Mouse (Mus musculus): ENCODE measurements around the gene Ccdc24. TPM values are rescaled to one million over a fixed set of nuclear protein-coding genes. Genes with fewer than 3 reads are reported as not detected.

The Ccdc24 gene
- polyA plus RNA-seq, 1 experiment from 2014 or later: 3.6 TPM

DNA sequence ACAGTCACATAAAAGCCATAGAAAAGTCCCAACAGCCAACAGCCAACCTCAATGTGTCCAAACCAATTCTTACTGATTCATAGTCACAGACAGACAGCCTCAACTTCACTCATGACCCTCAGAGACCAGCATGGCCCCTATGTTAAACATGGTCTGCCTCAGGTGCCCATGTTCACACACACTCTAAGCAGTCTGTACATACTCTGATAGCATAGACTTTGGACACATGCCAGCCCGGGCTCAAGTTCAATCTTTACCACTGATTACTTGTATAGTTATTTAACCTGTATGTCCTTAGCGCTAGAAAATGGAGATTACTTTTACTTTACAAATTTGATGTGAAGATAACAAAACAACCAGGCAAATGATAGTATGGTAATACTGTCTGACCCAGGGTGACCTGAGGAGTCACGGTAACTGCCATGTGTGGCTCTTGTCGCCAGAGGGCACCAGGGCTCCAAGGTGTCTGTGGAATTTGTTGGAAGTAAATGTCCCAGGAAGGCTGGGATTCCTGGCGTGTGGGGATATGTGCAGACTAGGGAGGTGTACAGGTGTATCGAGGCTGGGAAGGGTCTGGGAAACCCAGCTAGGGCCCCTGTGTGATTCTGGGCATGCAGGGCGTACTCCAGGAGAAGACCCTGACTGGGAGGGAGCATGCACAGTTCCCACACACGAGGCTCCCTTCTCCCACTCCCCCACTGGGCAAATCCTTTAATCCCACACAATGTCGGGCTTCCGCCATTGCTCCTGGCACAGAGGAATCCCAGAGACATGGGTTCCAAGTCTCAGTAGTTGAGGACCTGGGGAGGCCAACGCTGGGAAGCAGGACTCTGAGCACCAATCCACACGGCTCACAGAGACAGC lies 42.9 kb downstream of the Ccdc24 start:
- WGBS: 7% methylated on average over 12 of the region's 12 CpGs
- peak overlapping the region; percentile 22; the same call in 1 of the 2 replicates for H3K4me2 ChIP-seq (replicated peaks)
- H3K9me3 ChIP-seq (replicated peaks): no peaks in the 10 kb centered on the region
- no peaks in the 10 kb centered on the region for H3K27me3 ChIP-seq
- no peak overlapping the region for H3K9ac ChIP-seq
- H3K27ac ChIP-seq (replicated peaks): no peak overlapping the region
- H3K36me3 ChIP-seq: no peaks in the 10 kb centered on the region
- H3K4me3 ChIP-seq (replicated peaks): no peak overlapping the region
- H3K4me1 ChIP-seq: peaks cover 22% of the 10 kb centered on the region
- peak; percentile 31; the same call in 1 of the 2 replicates for ATAC-seq (ENCODE audit: insufficient number of reproducible peaks, low FRiP score, low TSS enrichment, low read depth)

- peaks cover 20% of the 10 kb centered on the region for H3K4me1 ChIP-seq
- H3K9me3 ChIP-seq (replicated peaks): no peaks in the 10 kb centered on the region
- no peak overlapping the region for H3K9ac ChIP-seq
- H3K4me3 ChIP-seq (replicated peaks): no peak overlapping the region
- H3K36me3 ChIP-seq: no peaks in the 10 kb centered on the region
- no peaks in the 10 kb centered on the region for H3K27me3 ChIP-seq
- WGBS: 65% methylated on average over 8 of the region's 8 CpGs
- H3K27ac ChIP-seq (replicated peaks): no peak overlapping the region
- no peak overlapping the region for H3K4me2 ChIP-seq (replicated peaks)
- no peak for ATAC-seq (ENCODE audit: insufficient number of reproducible peaks, low FRiP score, low TSS enrichment, low read depth)
These were observed 43.7 kb downstream of the Ccdc24 start for GRCm38 (mm10) chr4:117828572-117829145.

GRCm38 (mm10) chr4:117818032-117818431 lies 54.3 kb downstream of the Ccdc24 start:
- no peak for ATAC-seq (ENCODE audit: insufficient number of reproducible peaks, low FRiP score, low TSS enrichment, low read depth)
- Histone ChIP-seq H3K4me3 (replicated peaks) (no peak overlapping the region), H3K27me3 (no peaks in the 10 kb centered on the region), H3K4me2 (replicated peaks) (no peak overlapping the region), H3K9me3 (replicated peaks) (no peaks in the 10 kb centered on the region), H3K27ac (replicated peaks) (no peak overlapping the region), H3K4me1 (no peaks in the 10 kb centered on the region), H3K9ac (no peak overlapping the region), H3K36me3 (no peaks in the 10 kb centered on the region)
- 89% methylated on average over 10 of the region's 10 CpGs for WGBS

DNA sequence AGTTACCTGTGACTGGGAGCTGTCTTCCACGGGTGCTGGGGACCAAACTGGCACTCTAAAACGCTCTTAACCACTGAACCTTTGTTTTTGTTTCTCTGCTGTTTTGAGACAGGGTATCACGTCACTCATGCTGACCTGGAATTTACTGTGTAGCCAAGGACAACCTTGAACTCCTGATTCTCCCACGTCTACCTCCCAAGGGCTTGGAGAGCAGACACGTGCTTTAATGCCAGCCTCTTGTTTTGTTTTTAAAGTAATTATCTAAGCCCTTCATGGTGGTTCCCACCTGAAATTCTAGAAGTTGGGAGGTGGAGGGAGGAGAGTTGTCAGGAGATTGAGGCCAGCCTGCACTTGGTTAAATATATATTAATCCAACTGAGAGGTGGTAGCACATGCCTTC lies 55.6 kb downstream of the Ccdc24 start:
- Histone ChIP-seq H3K4me3 (replicated peaks) (no peak overlapping the region), H3K27ac (replicated peaks) (no peak overlapping the region), H3K36me3 (no peaks in the 10 kb centered on the region), H3K4me1 (no peaks in the 10 kb centered on the region), H3K9me3 (replicated peaks) (no peaks in the 10 kb centered on the region), H3K9ac (no peak overlapping the region), H3K4me2 (replicated peaks) (no peak overlapping the region), H3K27me3 (no peaks in the 10 kb centered on the region)
- ATAC-seq (ENCODE audit: insufficient number of reproducible peaks, low FRiP score, low TSS enrichment, low read depth): no peak
- 59% methylated on average over 5 of the region's 5 CpGs for WGBS

Other genes with a start within 250 kb of the Ccdc24 start
- 53.4 and 57.3 TPM in 2 replicates for gene Dmap1, start 190.3 kb downstream of the Ccdc24 start, polyA plus RNA-seq (2015; fragmentation: Nextera tagmentation; extraction: Ambion mirVana)
- gene Gm12845, start 148.1 kb downstream of the Ccdc24 start, polyA plus RNA-seq (2015; fragmentation: Nextera tagmentation; extraction: Ambion mirVana): not detected in 2 replicates
- not detected in 2 replicates for gene Klf17, start 106.9 kb downstream of the Ccdc24 start, polyA plus RNA-seq (2015; fragmentation: Nextera tagmentation; extraction: Ambion mirVana)
- 9.4 and 13.2 TPM in 2 replicates for gene Slc6a9, start 38.1 kb downstream of the Ccdc24 start, polyA plus RNA-seq (2015; fragmentation: Nextera tagmentation; extraction: Ambion mirVana)
- gene B4galt2, start 10.9 kb upstream of the Ccdc24 start, polyA plus RNA-seq (2015; fragmentation: Nextera tagmentation; extraction: Ambion mirVana): 31.1 and 32.0 TPM in 2 replicates
- 252 and 271 TPM in 2 replicates for gene Atp6v0b, start 14.8 kb upstream of the Ccdc24 start, polyA plus RNA-seq (2015; fragmentation: Nextera tagmentation; extraction: Ambion mirVana)
- 15.8 and 16.7 TPM in 2 replicates for gene Dph2, start 19.5 kb upstream of the Ccdc24 start, polyA plus RNA-seq (2015; fragmentation: Nextera tagmentation; extraction: Ambion mirVana)
- 46.1 and 49.6 TPM in 2 replicates for gene Ipo13, start 42.4 kb upstream of the Ccdc24 start, polyA plus RNA-seq (2015; fragmentation: Nextera tagmentation; extraction: Ambion mirVana)
- 2.1 and 4.3 TPM in 2 replicates for gene Artn, start 57.2 kb upstream of the Ccdc24 start, polyA plus RNA-seq (2015; fragmentation: Nextera tagmentation; extraction: Ambion mirVana)